Mouse (Mus musculus): ENCODE data around the gene Macrod2.

- no peak for TF ChIP-seq EP300 (IDR thresholded peaks at IDR 0.05; ENCODE audit: low read depth)
- no peak for TF ChIP-seq CTCF (IDR thresholded peaks at IDR 0.05; ENCODE audit: low read depth)
These were observed 1791.8 kb downstream of the Macrod2 start for GRCm38 (mm10) chr2:142186922-142187321.
